Mouse (Mus musculus): ENCODE data around the gene Pitpnm2.

Gene Pitpnm2

GRCm38 (mm10) chr5:124202071-124202470 is 47.5 kb downstream of the Pitpnm2 start:
- DNase-seq (ENCODE audit: low read depth): no peak

GRCm38 (mm10) chr5:124201564-124201963 is 48.0 kb downstream of the Pitpnm2 start:
- no peak for DNase-seq (ENCODE audit: low read depth)

- no peak for DNase-seq (ENCODE audit: low read depth)
Observed at GRCm38 (mm10) chr5:124200844-124201243, 48.7 kb downstream of the Pitpnm2 start.

GRCm38 (mm10) chr5:124199168-124199567 is 50.4 kb downstream of the Pitpnm2 start:
- no peak for DNase-seq (ENCODE audit: low read depth)

- no peak for DNase-seq (ENCODE audit: low read depth)
Observed at GRCm38 (mm10) chr5:124198473-124198872, 51.1 kb downstream of the Pitpnm2 start.

GRCm38 (mm10) chr5:124196082-124196481 is 53.5 kb downstream of the Pitpnm2 start:
- DNase-seq (ENCODE audit: low read depth): no peak

- DNase-seq (ENCODE audit: low read depth): no peak
Observed at GRCm38 (mm10) chr5:124194386-124195084, 55.0 kb downstream of the Pitpnm2 start.

GRCm38 (mm10) chr5:124193286-124194112 is 56.1 kb downstream of the Pitpnm2 start:
- DNase-seq (ENCODE audit: low read depth): no peak

- no peak for DNase-seq (ENCODE audit: low read depth)
Observed at GRCm38 (mm10) chr5:124192726-124193285, 56.8 kb downstream of the Pitpnm2 start.

GRCm38 (mm10) chr5:124192251-124192710 is 57.3 kb downstream of the Pitpnm2 start:
- peak; percentile 59 for DNase-seq (ENCODE audit: low read depth)

- no peak for DNase-seq (ENCODE audit: low read depth)
Observed at GRCm38 (mm10) chr5:124190146-124190870, 59.3 kb downstream of the Pitpnm2 start.

- no peak for DNase-seq (ENCODE audit: low read depth)
Observed at GRCm38 (mm10) chr5:124189572-124189981, 60.0 kb downstream of the Pitpnm2 start.

GRCm38 (mm10) chr5:124187508-124188311 is 61.9 kb downstream of the Pitpnm2 start:
- DNase-seq (ENCODE audit: low read depth): peak; percentile 77

- DNase-seq (ENCODE audit: low read depth): peak; percentile 65
Observed at GRCm38 (mm10) chr5:124186981-124187507, 62.5 kb downstream of the Pitpnm2 start.

- peak; percentile 56 for DNase-seq (ENCODE audit: low read depth)
Observed at GRCm38 (mm10) chr5:124186465-124186854, 63.1 kb downstream of the Pitpnm2 start.

GRCm38 (mm10) chr5:124185706-124186464 is 63.7 kb downstream of the Pitpnm2 start:
- peak; percentile 71 for DNase-seq (ENCODE audit: low read depth)

GRCm38 (mm10) chr5:124184898-124185701 is 64.5 kb downstream of the Pitpnm2 start:
- peak; percentile 83 for DNase-seq (ENCODE audit: low read depth)

- DNase-seq (ENCODE audit: low read depth): no peak
Observed at GRCm38 (mm10) chr5:124184191-124184590, 65.4 kb downstream of the Pitpnm2 start.

GRCm38 (mm10) chr5:124182642-124183041 is 66.9 kb downstream of the Pitpnm2 start:
- no peak for DNase-seq (ENCODE audit: low read depth)

Data from induced T-regulatory cell, adult 2 months (primary cell).